Mouse (Mus musculus) ES-E14 (cell line): Measurements from ENCODE around the gene Cgn. TPM values are rescaled to one million over a fixed set of nuclear protein-coding genes. Genes with fewer than 3 reads are reported as not detected.
A peak's percentile ranks its signal among the peaks of the same experiment; 100 is the strongest.

Source experiments
- DNase-seq: peaks from one replicate; pipeline ENCODE4 v3.0.0-alpha.2; 2013; ENCODE audit warnings: low read depth, low spot score
- H3K27ac ChIP-seq: 2 replicates; pipeline ENCODE4 v1.5.1; 2012; ENCODE audit warnings: low read depth, mild to moderate bottlenecking, low read length, moderate library complexity, mixed read lengths; ENCODE audit not compliant: poor library complexity, insufficient read depth, severe bottlenecking
- H3K36me3 ChIP-seq: 2 replicates; pipeline ENCODE4 v1.6.1; 2012; ENCODE audit warnings: mild to moderate bottlenecking, low read length, moderate library complexity, mixed read lengths; ENCODE audit not compliant: control insufficient read depth, poor library complexity, insufficient read depth, severe bottlenecking
- H3K4me1 ChIP-seq, 2 experiments: fragments of 150-350 bp in 1 of 2; sonication (generic) in 1 of 2; 2 replicates each; pipeline ENCODE4 v1.6.1; 2012; ENCODE audit warnings: low read length in 2 of 2, mild to moderate bottlenecking in 1 of 2, mixed read lengths in 1 of 2; ENCODE audit not compliant: control insufficient read depth in 2 of 2, insufficient read depth in 2 of 2, poor library complexity in 1 of 2
- H3K4me3 ChIP-seq, 2 experiments: fragments of 150-350 bp in 1 of 2; sonication (generic) in 1 of 2; 2 replicates each; pipeline ENCODE4 v1.5.1; 2012; ENCODE audit warnings: low read length in 2 of 2, low read depth in 1 of 2, mild to moderate bottlenecking in 1 of 2, mixed read lengths in 1 of 2; ENCODE audit not compliant: insufficient read depth in 1 of 2, poor library complexity in 1 of 2, severe bottlenecking in 1 of 2
- H3K9ac ChIP-seq: 2 replicates; pipeline ENCODE4 v1.6.1; 2012; ENCODE audit warnings: low read depth, mild to moderate bottlenecking, low read length, mixed read lengths; ENCODE audit not compliant: poor library complexity, insufficient read depth, severe bottlenecking
- H3K9me3 ChIP-seq: fragments of 150-350 bp; sonication (generic); 2 replicates; pipeline ENCODE4 v1.6.1; 2012; ENCODE audit warnings: low read depth, mild to moderate bottlenecking, low read length; ENCODE audit not compliant: control insufficient read depth, insufficient read depth
- CHD2 ChIP-seq: IDR thresholded peaks from 2 replicates; pipeline ENCODE4 v1.6.1; 2014; ENCODE audit warnings: mild to moderate bottlenecking, low read depth, low read length, inconsistent platforms
- HCFC1 ChIP-seq: IDR thresholded peaks from 2 replicates; pipeline ENCODE4 v1.6.1; 2012; ENCODE audit warnings: low read length, inconsistent platforms, borderline replicate concordance; ENCODE audit not compliant: insufficient read depth
- MAFK ChIP-seq: IDR thresholded peaks from 2 replicates; pipeline ENCODE4 v1.6.1; 2014; ENCODE audit warnings: mild to moderate bottlenecking, low read depth, low read length, inconsistent platforms; ENCODE audit not compliant: insufficient read depth
- ZC3H11A ChIP-seq: IDR thresholded peaks from 2 replicates; pipeline ENCODE4 v1.6.1; 2012; ENCODE audit warnings: low read depth, mild to moderate bottlenecking, inconsistent platforms, low read length, borderline replicate concordance
- ZNF384 ChIP-seq: IDR thresholded peaks from 2 replicates; pipeline ENCODE4 v1.6.1; 2012; ENCODE audit warnings: low read depth, low read length, inconsistent platforms
- in situ Hi-C, 2 experiments: fragments of 600-800 bp; cut with MboI; formaldehyde crosslinking; loops; one replicate each; pipeline ENCODE4 v1.15.1; 2025; ENCODE audit warnings: low sequenced_read_pairs in 2 of 2, inconsistent platforms in 1 of 2; ENCODE audit not compliant: unreplicated experiment in 2 of 2
- total RNA-seq: library from RNA; depleted of rRNA; stranded (reverse); fragments of 300-350 nt; gene quantifications from 2 replicates; pipeline ENCODE4 v1.2.3, GENCODE M21; 2012

Gene Cgn
- total RNA-seq, 1 experiment, result 28.8 TPM

GRCm38 (mm10) chr3:94811628-94812027 is 25.3 kb upstream of the Cgn start:
- no peak overlapping the region for H3K4me3 ChIP-seq
- no peak for TF ChIP-seq CHD2
- no peak for TF ChIP-seq ZC3H11A
- TF ChIP-seq MAFK, result no peak
- TF ChIP-seq ZNF384, result no peak
- TF ChIP-seq HCFC1, result no peak
- no peak for DNase-seq
- no peaks in the 10 kb centered on the region for H3K4me1 ChIP-seq
- no peak overlapping the region for H3K9ac ChIP-seq
- H3K36me3 ChIP-seq, result no peaks in the 10 kb centered on the region
- in situ Hi-C loops, result no loop called here
- H3K9me3 ChIP-seq, result no peaks in the 10 kb centered on the region
- H3K27ac ChIP-seq, result no peak overlapping the region

GRCm38 (mm10) chr3:94808296-94808695 is 22.0 kb upstream of the Cgn start:
- H3K4me3 ChIP-seq, result no peak overlapping the region
- TF ChIP-seq CHD2, result no peak
- no peak for TF ChIP-seq HCFC1
- no peak for TF ChIP-seq ZNF384
- TF ChIP-seq ZC3H11A, result no peak
- no peak for TF ChIP-seq MAFK
- H3K27ac ChIP-seq, result no peak overlapping the region
- H3K4me1 ChIP-seq, result 0 out of 4 replicates have a peak, but pooled peaks cover 0 to 2% of the 10 kb centered on the region in 2 experiments
- no peaks in the 10 kb centered on the region for H3K9me3 ChIP-seq
- no peaks in the 10 kb centered on the region for H3K36me3 ChIP-seq
- in situ Hi-C loops, result no loop called here
- DNase-seq, result no peak
- H3K9ac ChIP-seq, result no peak overlapping the region

- Histone ChIP-seq H3K4me1 (0 out of 4 replicates have a peak, but pooled peaks cover 0 to 2% of the 10 kb centered on the region in 2 experiments), H3K4me3 (no peak overlapping the region), H3K36me3 (no peaks in the 10 kb centered on the region), H3K27ac (no peak overlapping the region), H3K9me3 (no peaks in the 10 kb centered on the region), H3K9ac (no peak overlapping the region)
- DNase-seq, result no peak
- in situ Hi-C loops, result no loop called here
- TF ChIP-seq ZC3H11A (no peak), ZNF384 (no peak), HCFC1 (no peak), CHD2 (no peak), MAFK (no peak)
Measured at GRCm38 (mm10) chr3:94804976-94805375, 18.7 kb upstream of the Cgn start.

- no peak for DNase-seq
- no peak overlapping the region; the same call in 1 of the 2 replicates for H3K9ac ChIP-seq
- TF ChIP-seq ZC3H11A (no peak), ZNF384 (no peak), HCFC1 (no peak), MAFK (no peak), CHD2 (no peak)
- in situ Hi-C loops, result no loop called here
- 0 out of 4 replicates have a peak, but pooled peaks cover 0 to 2% of the 10 kb centered on the region in 2 experiments for H3K4me1 ChIP-seq
- no peaks in the 10 kb centered on the region for H3K36me3 ChIP-seq
- H3K4me3 ChIP-seq, result 0 out of 4 replicates have a peak overlapping the region, but pooled peaks of 1 of the 2 experiments have one; percentile 28
- H3K9me3 ChIP-seq, result no peaks in the 10 kb centered on the region
- no peak overlapping the region for H3K27ac ChIP-seq
Measured at GRCm38 (mm10) chr3:94804146-94804545, 17.9 kb upstream of the Cgn start.
